10 mouse cellular contexts compared by ENCODE assay signal in the genomic region with DNA sequence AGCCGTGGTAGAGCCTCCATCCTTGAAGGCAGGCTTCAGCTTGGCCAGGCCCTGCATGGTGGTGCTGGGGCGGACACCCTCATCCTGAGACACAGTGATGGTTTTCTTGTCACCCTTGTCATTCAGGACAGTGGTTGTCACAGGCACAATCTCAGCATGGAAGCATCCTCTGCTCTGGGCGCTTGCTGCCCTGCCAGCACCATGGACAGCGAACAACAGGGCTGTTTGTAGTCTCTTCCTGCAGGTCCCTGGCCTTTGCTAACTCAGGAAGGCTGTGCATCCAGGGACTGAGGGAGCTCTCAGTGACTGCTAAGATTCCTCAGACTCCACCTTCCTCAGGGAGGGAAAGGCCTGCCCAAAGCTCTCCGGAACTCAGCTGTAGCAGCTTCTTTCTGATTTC. TPM values are rescaled to one million over a fixed set of nuclear protein-coding genes. Genes with fewer than 3 reads are reported as not detected.
DNase-seq lines count a peak whose midpoint lies in the region; ATAC-seq and TF ChIP-seq lines count a peak whose summit lies in the region.
"Had no signal": no experiment of that assay in that cellular context is flagged by ENCODE, and none has a peak within 500 bp of the region (broad histone marks: within the 10 kb centered on the region; RNA-seq: fewer than 3 reads in every experiment).

No protein-coding gene starts in this region.

- no peaks in the 10 kb centered on the region for H3K27me3 ChIP-seq in kidney, adult 2 months (replicated peaks; ENCODE audit: control insufficient read depth, insufficient read depth, low read length)
- peaks cover 8% of the 10 kb centered on the region for H3K27me3 ChIP-seq in Patski

- no peak overlapping the region for H3K27ac ChIP-seq in kidney, adult 2 months (ENCODE audit: insufficient read depth, low read depth, low read length)
- H3K27ac ChIP-seq: embryonic facial prominence, embryonic 12.5 days had no signal

- no peak overlapping the region for H3K4me3 ChIP-seq in kidney, adult 2 months (ENCODE audit: insufficient read depth, low read depth, low read length)
- H3K4me3 ChIP-seq: embryonic facial prominence, embryonic 12.5 days; megakaryocyte, embryonic 14.5 days had no signal

- ATAC-seq in Patski: peak; percentile 63
- ATAC-seq in activated CD4-positive, CD25-positive, alpha-beta regulatory T cell, adult 4 months: no peak

- in situ Hi-C loops in Patski (cut with MboI; ENCODE audit: low pct_unique_long_range_greater_than_20kb): loop anchor here (5.0 to 10.0 kb wide), 2 partner anchors 198 to 455 kb away; no protein-coding TSS in a partner anchor

- no peaks in the 10 kb centered on the region for H3K36me3 ChIP-seq in kidney, adult 2 months (ENCODE audit: control insufficient read depth, insufficient read depth, low read length)
- H3K36me3 ChIP-seq: embryonic facial prominence, embryonic 12.5 days had no signal

- 0 out of 2 replicates have a peak, but pooled peaks cover 1% of the 10 kb centered on the region for H3K4me1 ChIP-seq in kidney, adult 2 months (ENCODE audit: control insufficient read depth, insufficient read depth, low read length)
- H3K4me1 ChIP-seq: embryonic facial prominence, embryonic 12.5 days; megakaryocyte, embryonic 14.5 days had no signal

- WGBS in kidney, adult 2 months: 32% methylated on average over 5 of the region's 5 CpGs

- no peak for TF ChIP-seq CTCF in kidney, adult 2 months (conservative IDR thresholded peaks at IDR 0.05; ENCODE audit: insufficient read depth, insufficient read length, low read depth, low read length)
- TF ChIP-seq CTCF in Patski (IDR thresholded peaks at IDR 0.05): no peak

- peak; percentile 37 for DNase-seq in kidney, adult 2 months
- DNase-seq in kidney, adult 11 months: no peak
- no peak for DNase-seq in Patski (ENCODE audit: low read depth, low spot score)
- peak; percentile 65 for DNase-seq in embryo, embryonic 11.5 days (ENCODE audit: low read depth, low spot score)
- peak; percentile 40 for DNase-seq in lung, postnatal 36 days
- no peak for DNase-seq in left cerebral cortex, adult 11 months (ENCODE audit: low spot score)
- DNase-seq in cerebellum, postnatal 4 days (ENCODE audit: low spot score in 2 of 2): no peak

- CTCF ChIA-PET in Patski (lab: Charles Lee): no interaction called here

- POLR2A ChIA-PET in Patski (lab: Charles Lee): no interaction called here

- TF ChIP-seq POLR2A in kidney, adult 2 months (IDR thresholded peaks at IDR 0.05; ENCODE audit: low read depth, low read length): no peak

RNA-seq across cellular contexts. Expression of a gene that starts 7.3 kb away (rescaled TPM):
- 417 and 424 TPM in 2 replicates for polyA plus RNA-seq in kidney, adult 2 months (2012; rRNA removed)
- polyA plus RNA-seq in Patski (2021): 7.9 TPM
- not detected for polyA plus RNA-seq in activated CD4-positive, CD25-positive, alpha-beta regulatory T cell, adult 4 months (2017; shearing (Covaris generic))

RNA-seq across cellular contexts. Expression of a gene that starts 9.4 kb away (rescaled TPM):
- polyA plus RNA-seq in kidney, adult 2 months (2012; rRNA removed): 0.03 TPM in 1 of 2 replicates, not detected in the other
- polyA plus RNA-seq in Patski (2021): not detected
- polyA plus RNA-seq in activated CD4-positive, CD25-positive, alpha-beta regulatory T cell, adult 4 months (2017; shearing (Covaris generic)): under 1 TPM in 1 of 2 experiments, not detected in 1; 0.13 TPM
- polyA plus RNA-seq: embryonic facial prominence, embryonic 12.5 days had no signal

RNA-seq across cellular contexts. Expression of a gene that starts 47.3 kb away (rescaled TPM):
- 30.3 and 38.7 TPM in 2 replicates for polyA plus RNA-seq in kidney, adult 2 months (2012; rRNA removed)
- 8.7 TPM for polyA plus RNA-seq in Patski (2021)
- under 1 TPM in 1 of 2 experiments, not detected in 1; 0.52 TPM for polyA plus RNA-seq in activated CD4-positive, CD25-positive, alpha-beta regulatory T cell, adult 4 months (2017; shearing (Covaris generic))

RNA-seq across cellular contexts. Expression of a gene that starts 56.3 kb away (rescaled TPM):
- polyA plus RNA-seq in kidney, adult 2 months (2012; rRNA removed): 11.3 and 11.8 TPM in 2 replicates
- polyA plus RNA-seq in Patski (2021): 57.9 TPM
- polyA plus RNA-seq in activated CD4-positive, CD25-positive, alpha-beta regulatory T cell, adult 4 months (2017; shearing (Covaris generic)): 1 to 10 TPM; 2.3 to 4.5 TPM

RNA-seq across cellular contexts. Expression of a gene that starts 59.3 kb away (rescaled TPM):
- polyA plus RNA-seq in kidney, adult 2 months (2012; rRNA removed): 156 and 213 TPM in 2 replicates
- 0.09 TPM for polyA plus RNA-seq in Patski (2021)
- polyA plus RNA-seq in activated CD4-positive, CD25-positive, alpha-beta regulatory T cell, adult 4 months (2017; shearing (Covaris generic)): not detected
- polyA plus RNA-seq: embryonic facial prominence, embryonic 12.5 days had no signal

Comparison
In these comparisons a context has a peak if more than half of its experiments do, and no peak if none do; other contexts are left out.
1. DNase-seq: peak in kidney, adult 2 months (single experiment), embryo, embryonic 11.5 days (single experiment) and lung, postnatal 36 days (single experiment); none in kidney, adult 11 months (single experiment), Patski (single experiment), left cerebral cortex, adult 11 months (single experiment) and cerebellum, postnatal 4 days (0 of 2).
2. RNA of a gene that starts 7.3 kb away (polyA plus RNA-seq): 417 to 424 TPM in kidney, adult 2 months; 7.9 TPM in Patski (single experiment) and not detected in activated CD4-positive, CD25-positive, alpha-beta regulatory T cell, adult 4 months; every median in the first group is over 10 times any median in the second.